Mouse (Mus musculus) olfactory bulb, adult 2 months (tissue): Measurements from ENCODE around the gene Kpna3.

ENCODE experiments used
- CTCF ChIP-seq: fragments of 200-500 bp; IDR thresholded peaks from 2 replicates; pipeline ENCODE4 v1.5.1; 2012; ENCODE audit warnings: low read depth, mild to moderate bottlenecking, low read length, moderate library complexity; ENCODE audit not compliant: insufficient read depth
- POLR2A ChIP-seq: fragments of 200-500 bp; IDR thresholded peaks from 2 replicates; pipeline ENCODE4 v1.6.1; 2012; ENCODE audit warnings: mild to moderate bottlenecking, low read depth, low read length, moderate library complexity; ENCODE audit not compliant: insufficient read depth

- TF ChIP-seq POLR2A, result no peak
- TF ChIP-seq CTCF, result no peak
Observed at GRCm38 (mm10) chr14:61414808-61415207, 24.9 kb downstream of the Kpna3 start.
